Mouse (Mus musculus): ENCODE measurements around the gene Adgrb2.

- TF ChIP-seq CTCF (IDR thresholded peaks at IDR 0.05; ENCODE audit: extremely low read depth, insufficient read length, insufficient replicate concordance, low read depth, low read length) = no peak
- TF ChIP-seq POLR2A (IDR thresholded peaks at IDR 0.05; ENCODE audit: low read depth, low read length) = no peak
Observed at GRCm38 (mm10) chr4:130071758-130072157, 87.1 kb downstream of the Adgrb2 start.

Measured in small intestine, adult 2 months (tissue).